21 mouse cellular contexts compared by ENCODE assay signal in the genomic region with DNA sequence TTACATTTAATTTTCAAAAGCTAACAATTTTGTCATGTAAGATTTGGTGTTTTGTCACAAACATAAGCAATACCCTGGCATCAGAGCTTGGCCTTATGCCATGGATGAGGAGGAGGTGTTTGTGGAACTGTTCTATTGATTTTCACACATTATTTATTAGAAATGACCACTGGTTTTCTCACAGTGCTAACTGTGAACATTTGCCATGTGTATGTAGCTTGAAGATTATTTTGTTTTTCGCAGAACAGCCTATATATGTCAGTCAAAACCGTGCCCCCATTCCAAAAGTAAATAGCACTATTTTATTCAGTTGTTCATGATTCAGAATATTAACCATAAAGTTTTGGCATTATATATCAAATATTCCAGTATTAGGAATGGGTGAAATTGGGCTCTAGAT.
DNase-seq lines count a peak whose midpoint lies in the region; ATAC-seq and TF ChIP-seq lines count a peak whose summit lies in the region.
"Had no signal": no experiment of that assay in that cellular context is flagged by ENCODE, and none has a peak within 500 bp of the region (broad histone marks: within the 10 kb centered on the region; RNA-seq: fewer than 3 reads in every experiment).

No protein-coding gene starts in this region.

- TF ChIP-seq CTCF in lung, embryonic 14.5 days (IDR thresholded peaks at IDR 0.05; ENCODE audit: low read depth) = no peak

- peak; percentile 86; the same call in 1 of the 2 replicates for ATAC-seq in lung, embryonic 14.5 days (ENCODE audit: insufficient read depth)
- peak; percentile 69 for ATAC-seq in lung, embryonic 16.5 days (ENCODE audit: low read depth)
- ATAC-seq: forebrain, embryonic 14.5 days; forebrain, embryonic 16.5 days had no signal

- H3K27ac ChIP-seq in lung, embryonic 14.5 days (ENCODE audit: low read depth) = no peak overlapping the region
- H3K27ac ChIP-seq in lung, embryonic 16.5 days (ENCODE audit: low read length) = no peak overlapping the region
- H3K27ac ChIP-seq: embryonic facial prominence, embryonic 13.5 days; embryonic facial prominence, embryonic 15.5 days; forebrain, embryonic 10.5 days; forebrain, embryonic 12.5 days had no signal

- no peaks in the 10 kb centered on the region for H3K27me3 ChIP-seq in lung, embryonic 14.5 days (ENCODE audit: insufficient read depth, low read length)
- no peaks in the 10 kb centered on the region for H3K27me3 ChIP-seq in lung, embryonic 16.5 days (ENCODE audit: control insufficient read depth, insufficient read depth, low read depth, low read length)
- H3K27me3 ChIP-seq: embryonic facial prominence, embryonic 13.5 days; embryonic facial prominence, embryonic 15.5 days; forebrain, embryonic 12.5 days had no signal

- no peak for DNase-seq in lung, embryonic 14.5 days
- no peak for DNase-seq in lung, postnatal 25 days (ENCODE audit: low spot score)
- DNase-seq in lung, adult 18-20 months = no peak
- DNase-seq: adrenal gland, adult 2 months; adrenal gland, postnatal 10 days; adrenal gland, postnatal 25 days; cerebellum, adult 11 months; cerebellum, adult 18-20 months; cerebellum, adult 8-10 months; cerebellum, adult 9-11 months; cerebellum, postnatal 14 days; cerebellum, postnatal 36 days; embryo, embryonic 11 days had no signal

- no peaks in the 10 kb centered on the region for H3K9me3 ChIP-seq in lung, embryonic 14.5 days (ENCODE audit: low read depth, low read length)
- H3K9me3 ChIP-seq in lung, embryonic 16.5 days (ENCODE audit: control insufficient read depth, low read length) = no peaks in the 10 kb centered on the region
- H3K9me3 ChIP-seq: embryonic facial prominence, embryonic 13.5 days; embryonic facial prominence, embryonic 15.5 days; forebrain, embryonic 10.5 days; forebrain, embryonic 12.5 days had no signal

- H3K4me1 ChIP-seq in lung, embryonic 14.5 days (ENCODE audit: insufficient read depth) = no peaks in the 10 kb centered on the region
- no peaks in the 10 kb centered on the region for H3K4me1 ChIP-seq in lung, embryonic 16.5 days (replicated peaks; ENCODE audit: control insufficient read depth, insufficient read depth, low read length)
- H3K4me1 ChIP-seq: embryonic facial prominence, embryonic 13.5 days; embryonic facial prominence, embryonic 15.5 days; forebrain, embryonic 10.5 days; forebrain, embryonic 12.5 days had no signal

- no peak overlapping the region for H3K4me3 ChIP-seq in lung, embryonic 14.5 days (ENCODE audit: low read depth, low read length)
- no peak overlapping the region for H3K4me3 ChIP-seq in lung, embryonic 16.5 days (ENCODE audit: low read length)
- H3K4me3 ChIP-seq: embryonic facial prominence, embryonic 13.5 days; embryonic facial prominence, embryonic 15.5 days; erythroblast, embryonic 14.5 days; forebrain, embryonic 10.5 days; forebrain, embryonic 12.5 days had no signal

- 49% methylated on average over 2 of the region's 2 CpGs for WGBS in lung, embryonic 14.5 days
- 55% methylated on average over 2 of the region's 2 CpGs for WGBS in lung, embryonic 16.5 days

- no peak overlapping the region for H3K9ac ChIP-seq in lung, embryonic 14.5 days
- H3K9ac ChIP-seq in lung, embryonic 16.5 days (ENCODE audit: low read length) = no peak overlapping the region
- H3K9ac ChIP-seq: embryonic facial prominence, embryonic 13.5 days; embryonic facial prominence, embryonic 15.5 days; forebrain, embryonic 12.5 days had no signal

- no peaks in the 10 kb centered on the region for H3K36me3 ChIP-seq in lung, embryonic 14.5 days (ENCODE audit: insufficient read depth)
- H3K36me3 ChIP-seq in lung, embryonic 16.5 days (ENCODE audit: control insufficient read depth, insufficient read depth, low read length) = no peaks in the 10 kb centered on the region
- H3K36me3 ChIP-seq: embryonic facial prominence, embryonic 13.5 days; embryonic facial prominence, embryonic 15.5 days; forebrain, embryonic 10.5 days; forebrain, embryonic 12.5 days had no signal

- H3K4me2 ChIP-seq in lung, embryonic 14.5 days = no peak overlapping the region
- no peak overlapping the region for H3K4me2 ChIP-seq in lung, embryonic 16.5 days (ENCODE audit: low read depth, low read length)
- H3K4me2 ChIP-seq: embryonic facial prominence, embryonic 13.5 days; embryonic facial prominence, embryonic 15.5 days; forebrain, embryonic 12.5 days had no signal
